Mouse (Mus musculus) midbrain, embryonic 14.5 days (tissue): Measurements from ENCODE around the gene Htr5b. TPM values are rescaled to one million over a fixed set of nuclear protein-coding genes. Genes with fewer than 3 reads are reported as not detected.

Experiments
- ATAC-seq: fragments of 200-750 bp; cut with Nextera tagmentation; 2 replicates; pipeline ENCODE4 v1.8.0; 2017; ENCODE audit warnings: moderate number of reproducible peaks, moderate library complexity; ENCODE audit not compliant: low FRiP score, low TSS enrichment
- DNase-seq: peaks from one replicate; pipeline ENCODE4 v3.0.0-alpha.2; 2015
- H3K27ac ChIP-seq: fragments of 300-500 bp; sonication (generic); replicated peaks from 2 replicates; pipeline ENCODE4 v1.5.1; 2014; ENCODE audit warnings: mild to moderate bottlenecking, low read depth, low read length, moderate library complexity
- H3K27me3 ChIP-seq: fragments of 300-500 bp; sonication (generic); 2 replicates; pipeline ENCODE4 v1.6.1; 2014; ENCODE audit warnings: low read length, control low read depth, mixed read lengths; ENCODE audit not compliant: control insufficient read depth, insufficient read depth
- H3K36me3 ChIP-seq: fragments of 300-500 bp; sonication (generic); 2 replicates; pipeline ENCODE4 v1.6.1; 2014; ENCODE audit warnings: low read length, control low read depth; ENCODE audit not compliant: control insufficient read depth, insufficient read depth
- H3K4me1 ChIP-seq: fragments of 300-500 bp; sonication (generic); 2 replicates; pipeline ENCODE4 v1.6.1; 2014; ENCODE audit warnings: mild to moderate bottlenecking, antibody characterized with exemption, low read length, control low read depth; ENCODE audit not compliant: control insufficient read depth, insufficient read depth
- H3K4me2 ChIP-seq: fragments of 300-500 bp; sonication (generic); 2 replicates; pipeline ENCODE4 v1.6.1; 2014; ENCODE audit warnings: mild to moderate bottlenecking, low read length, moderate library complexity
- H3K4me3 ChIP-seq: fragments of 300-500 bp; sonication (generic); replicated peaks from 2 replicates; pipeline ENCODE4 v1.5.1; 2014; ENCODE audit warnings: low read depth, low read length
- H3K9ac ChIP-seq: fragments of 300-500 bp; sonication (generic); replicated peaks from 2 replicates; pipeline ENCODE4 v1.6.1; 2014; ENCODE audit warnings: mild to moderate bottlenecking, low read length, moderate library complexity
- H3K9me3 ChIP-seq: fragments of 300-500 bp; sonication (generic); 2 replicates; pipeline ENCODE4 v1.6.1; 2016; ENCODE audit warnings: low read length, control low read depth, mixed read lengths; ENCODE audit not compliant: control insufficient read depth
- WGBS: fragments of 180-500 bp; shearing (Covaris S2); extraction: QIAGEN DNeasy Blood & Tissue Kit; methylation state at CpG from one replicate; pipeline ENCODE4 v1.1.7; 2014; 5-methylcytosine and 5-hydroxymethylcytosine counted together
- polyA plus RNA-seq: library from polyadenylated mRNA; unstranded; fragments of >200 nt; fragmentation: Nextera tagmentation; extraction: Ambion mirVana; gene quantifications from 2 replicates; pipeline ENCODE4 v1.2.1, GENCODE M21; 2014

The Htr5b gene
- polyA plus RNA-seq, 1 experiment from 2014 or later, result 1.3 TPM

- ATAC-seq (no peak), DNase-seq (no peak)
- Histone ChIP-seq H3K4me1 (no peaks in the 10 kb centered on the region), H3K9me3 (no peaks in the 10 kb centered on the region), H3K9ac (no peak overlapping the region), H3K27me3 (no peaks in the 10 kb centered on the region), H3K36me3 (no peaks in the 10 kb centered on the region), H3K4me2 (no peak overlapping the region), H3K4me3 (no peak overlapping the region), H3K27ac (no peak overlapping the region)
- WGBS, result 43% methylated on average over 2 of the region's 2 CpGs
These were observed 17.1 kb downstream of the Htr5b start for GRCm38 (mm10) chr1:121511186-121511585.

GRCm38 (mm10) chr1:121510420-121511140 is 17.7 kb downstream of the Htr5b start:
- Histone ChIP-seq H3K4me2 (no peak overlapping the region), H3K36me3 (no peaks in the 10 kb centered on the region), H3K4me3 (no peak overlapping the region), H3K9ac (no peak overlapping the region), H3K27me3 (no peaks in the 10 kb centered on the region), H3K27ac (no peak overlapping the region), H3K9me3 (no peaks in the 10 kb centered on the region), H3K4me1 (no peaks in the 10 kb centered on the region)
- DNase-seq (peak; percentile 14), ATAC-seq (no peak)
- 89% methylated on average over 19 of the region's 19 CpGs for WGBS

GRCm38 (mm10) chr1:121508729-121509128 is 19.5 kb downstream of the Htr5b start:
- Histone ChIP-seq H3K4me2 (no peak overlapping the region), H3K27me3 (no peaks in the 10 kb centered on the region), H3K36me3 (peaks cover 6% of the 10 kb centered on the region), H3K9ac (no peak overlapping the region), H3K4me3 (no peak overlapping the region), H3K4me1 (no peaks in the 10 kb centered on the region), H3K27ac (no peak overlapping the region), H3K9me3 (no peaks in the 10 kb centered on the region)
- ATAC-seq (no peak), DNase-seq (no peak)
- WGBS, result 90% methylated on average over 2 of the region's 2 CpGs

GRCm38 (mm10) chr1:121497093-121497492 is 31.2 kb downstream of the Htr5b start:
- Histone ChIP-seq H3K9ac (no peak overlapping the region), H3K4me2 (no peak overlapping the region), H3K9me3 (no peaks in the 10 kb centered on the region), H3K4me3 (no peak overlapping the region), H3K27me3 (no peaks in the 10 kb centered on the region), H3K4me1 (no peaks in the 10 kb centered on the region), H3K36me3 (peaks cover 77% of the 10 kb centered on the region), H3K27ac (no peak overlapping the region)
- 97% methylated on average over 4 of the region's 4 CpGs for WGBS
- ATAC-seq, result no peak
- DNase-seq, result no peak

- Histone ChIP-seq H3K4me2 (no peak overlapping the region), H3K27ac (no peak overlapping the region), H3K4me1 (no peaks in the 10 kb centered on the region), H3K27me3 (no peaks in the 10 kb centered on the region), H3K9ac (no peak overlapping the region), H3K4me3 (no peak overlapping the region), H3K9me3 (no peaks in the 10 kb centered on the region), H3K36me3 (peaks cover 57% of the 10 kb centered on the region)
- ATAC-seq, result peak; percentile 50; the same call in 1 of the 2 replicates
- WGBS, result 29% methylated on average over 5 of the region's 5 CpGs
- DNase-seq, result peak; percentile 52
These were observed 38.0 kb downstream of the Htr5b start for GRCm38 (mm10) chr1:121490241-121490640.

- Histone ChIP-seq H3K27ac (no peak overlapping the region), H3K9ac (no peak overlapping the region), H3K4me2 (no peak overlapping the region), H3K9me3 (no peaks in the 10 kb centered on the region), H3K4me3 (no peak overlapping the region), H3K36me3 (peaks cover 48% of the 10 kb centered on the region), H3K4me1 (no peaks in the 10 kb centered on the region), H3K27me3 (no peaks in the 10 kb centered on the region)
- ATAC-seq, result no peak
- WGBS, result 97% methylated on average over 6 of the region's 6 CpGs
- no peak for DNase-seq
These were observed 41.5 kb downstream of the Htr5b start for GRCm38 (mm10) chr1:121486803-121487202.

GRCm38 (mm10) chr1:121483091-121483490 is 45.2 kb downstream of the Htr5b start:
- Histone ChIP-seq H3K9me3 (no peaks in the 10 kb centered on the region), H3K36me3 (peaks cover 68% of the 10 kb centered on the region), H3K27me3 (no peaks in the 10 kb centered on the region), H3K4me2 (no peak overlapping the region), H3K27ac (no peak overlapping the region), H3K4me3 (no peak overlapping the region), H3K9ac (no peak overlapping the region), H3K4me1 (no peaks in the 10 kb centered on the region)
- no peak for ATAC-seq
- WGBS, result 92% methylated on average over 4 of the region's 4 CpGs
- no peak for DNase-seq

- H3K27ac ChIP-seq, result no peak overlapping the region
- ATAC-seq, result no peak
- WGBS, result 92% methylated on average over 5 of the region's 5 CpGs
- no peaks in the 10 kb centered on the region for H3K27me3 ChIP-seq
- H3K36me3 ChIP-seq, result peaks cover 66% of the 10 kb centered on the region
- H3K4me3 ChIP-seq, result no peak overlapping the region
- no peaks in the 10 kb centered on the region for H3K4me1 ChIP-seq
- no peak overlapping the region for H3K4me2 ChIP-seq
- no peaks in the 10 kb centered on the region for H3K9me3 ChIP-seq
- no peak for DNase-seq
- no peak overlapping the region for H3K9ac ChIP-seq
These were observed 48.9 kb downstream of the Htr5b start for GRCm38 (mm10) chr1:121479403-121479802.

GRCm38 (mm10) chr1:121478284-121478980 is 49.8 kb downstream of the Htr5b start:
- 89% methylated on average over 12 of the region's 12 CpGs for WGBS
- no peaks in the 10 kb centered on the region for H3K4me1 ChIP-seq

More at GRCm38 (mm10) chr1:121478284-121478980, 49.8 kb downstream of the Htr5b start:
- Histone ChIP-seq H3K9me3 (no peaks in the 10 kb centered on the region), H3K9ac (no peak overlapping the region), H3K27ac (no peak overlapping the region), H3K27me3 (no peaks in the 10 kb centered on the region), H3K36me3 (peaks cover 66% of the 10 kb centered on the region), H3K4me3 (no peak overlapping the region), H3K4me2 (no peak overlapping the region)
- DNase-seq (no peak), ATAC-seq (no peak)
